Mouse (Mus musculus) liver, postnatal 0 days (tissue): Measurements from ENCODE around the gene Tifab. TPM values are rescaled to one million over a fixed set of nuclear protein-coding genes. Genes with fewer than 3 reads are reported as not detected.
"Not testable (repeated sequence)": the region's sequence is repeated elsewhere in the genome, so short reads cannot be mapped to it uniquely, and the experiment has no call there.

Experiments
- ATAC-seq: fragments of 200-750 bp; cut with Nextera tagmentation; 2 replicates; pipeline ENCODE4 v1.8.0; 2017; ENCODE audit warnings: mild to moderate bottlenecking, moderate library complexity
- DNase-seq: peaks from one replicate; pipeline ENCODE4 v3.0.0-alpha.2; 2016
- H3K27ac ChIP-seq: fragments of 300-500 bp; sonication (generic); 2 replicates; pipeline ENCODE4 v1.5.1; 2014; ENCODE audit warnings: antibody characterized with exemption, moderate library complexity, mild to moderate bottlenecking, low read depth
- H3K27me3 ChIP-seq: fragments of 300-500 bp; sonication (generic); 2 replicates; pipeline ENCODE4 v1.6.1; 2014; ENCODE audit warnings: low read length, control low read depth, mixed read lengths; ENCODE audit not compliant: insufficient read depth
- H3K36me3 ChIP-seq: fragments of 300-500 bp; sonication (generic); replicated peaks from 2 replicates; pipeline ENCODE4 v1.6.1; 2014; ENCODE audit warnings: mild to moderate bottlenecking, control low read depth, low read length, moderate library complexity, mixed read lengths; ENCODE audit not compliant: insufficient read depth
- H3K4me1 ChIP-seq: fragments of 300-500 bp; sonication (generic); 2 replicates; pipeline ENCODE4 v1.6.1; 2014; ENCODE audit warnings: antibody characterized with exemption, mild to moderate bottlenecking, control low read depth; ENCODE audit not compliant: insufficient read depth
- H3K4me2 ChIP-seq: fragments of 300-500 bp; sonication (generic); 2 replicates; pipeline ENCODE4 v1.6.1; 2014; ENCODE audit warnings: low read depth, mild to moderate bottlenecking, low read length, moderate library complexity, mixed read lengths
- H3K4me3 ChIP-seq: fragments of 300-500 bp; sonication (generic); 2 replicates; pipeline ENCODE4 v1.5.1; 2014; ENCODE audit warnings: low read depth, low read length
- H3K9ac ChIP-seq: fragments of 300-500 bp; sonication (generic); replicated peaks from 2 replicates; pipeline ENCODE4 v1.6.1; 2014; ENCODE audit warnings: mild to moderate bottlenecking, moderate library complexity
- H3K9me3 ChIP-seq: fragments of 300-500 bp; sonication (generic); 2 replicates; pipeline ENCODE4 v1.6.1; 2016; ENCODE audit warnings: mild to moderate bottlenecking, control low read depth, low read length, mixed read lengths
- CTCF ChIP-seq: sonication (generic); IDR thresholded peaks from 2 replicates; pipeline ENCODE4 v1.5.1; 2016; ENCODE audit warnings: antibody characterized with exemption, low read depth
- EP300 ChIP-seq: IDR thresholded peaks from 2 replicates; pipeline ENCODE4 v1.6.1; 2016; ENCODE audit warnings: antibody characterized with exemption, low read depth, mild to moderate bottlenecking
- WGBS: fragments of 180-500 bp; shearing (Covaris S2); extraction: QIAGEN DNeasy Blood & Tissue Kit; methylation state at CpG from one replicate; pipeline ENCODE4 v1.1.7; 2014; ENCODE audit not compliant: insufficient replicate concordance; 5-methylcytosine and 5-hydroxymethylcytosine counted together
- polyA plus RNA-seq: library from polyadenylated mRNA; unstranded; fragments of >200 nt; fragmentation: Nextera tagmentation; extraction: Ambion mirVana; gene quantifications from 2 replicates; pipeline ENCODE4 v1.2.1, GENCODE M21; 2015

Gene Tifab
- polyA plus RNA-seq, 1 experiment from 2014 or later, result 8.2 TPM

DNA sequence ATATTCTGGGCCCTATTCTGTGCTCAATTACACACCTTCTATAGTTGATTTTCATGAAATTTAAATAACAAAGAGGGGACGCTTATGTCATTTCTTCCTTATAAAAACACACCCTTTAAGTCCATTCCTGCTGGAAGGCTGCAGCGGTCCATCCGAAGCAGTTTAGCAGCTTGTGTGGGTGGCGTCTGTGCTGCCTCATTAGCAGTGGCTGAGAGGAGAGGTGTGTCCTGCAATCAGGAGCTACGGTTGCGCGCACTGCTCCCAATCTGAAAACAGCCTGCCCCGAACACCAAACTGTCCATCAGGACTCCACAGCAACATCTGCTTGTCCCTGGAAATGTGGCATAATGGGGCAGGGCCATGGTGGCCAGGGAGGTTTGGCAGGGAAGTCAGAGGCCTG lies 20.8 kb upstream of the Tifab start:
- H3K36me3 ChIP-seq, result no peaks in the 10 kb centered on the region
- DNase-seq, result no peak
- peaks cover 5% of the 10 kb centered on the region for H3K4me1 ChIP-seq
- no peak overlapping the region for H3K4me2 ChIP-seq
- 71% methylated on average over 8 of the region's 8 CpGs for WGBS
- no peak overlapping the region for H3K9ac ChIP-seq
- 0 out of 2 replicates have a peak, but pooled peaks cover 4% of the 10 kb centered on the region for H3K27me3 ChIP-seq
- TF ChIP-seq EP300 (no peak), CTCF (no peak)
- no peak overlapping the region for H3K4me3 ChIP-seq
- H3K9me3 ChIP-seq, result no peaks in the 10 kb centered on the region
- no peak overlapping the region for H3K27ac ChIP-seq
- no peak for ATAC-seq

DNA sequence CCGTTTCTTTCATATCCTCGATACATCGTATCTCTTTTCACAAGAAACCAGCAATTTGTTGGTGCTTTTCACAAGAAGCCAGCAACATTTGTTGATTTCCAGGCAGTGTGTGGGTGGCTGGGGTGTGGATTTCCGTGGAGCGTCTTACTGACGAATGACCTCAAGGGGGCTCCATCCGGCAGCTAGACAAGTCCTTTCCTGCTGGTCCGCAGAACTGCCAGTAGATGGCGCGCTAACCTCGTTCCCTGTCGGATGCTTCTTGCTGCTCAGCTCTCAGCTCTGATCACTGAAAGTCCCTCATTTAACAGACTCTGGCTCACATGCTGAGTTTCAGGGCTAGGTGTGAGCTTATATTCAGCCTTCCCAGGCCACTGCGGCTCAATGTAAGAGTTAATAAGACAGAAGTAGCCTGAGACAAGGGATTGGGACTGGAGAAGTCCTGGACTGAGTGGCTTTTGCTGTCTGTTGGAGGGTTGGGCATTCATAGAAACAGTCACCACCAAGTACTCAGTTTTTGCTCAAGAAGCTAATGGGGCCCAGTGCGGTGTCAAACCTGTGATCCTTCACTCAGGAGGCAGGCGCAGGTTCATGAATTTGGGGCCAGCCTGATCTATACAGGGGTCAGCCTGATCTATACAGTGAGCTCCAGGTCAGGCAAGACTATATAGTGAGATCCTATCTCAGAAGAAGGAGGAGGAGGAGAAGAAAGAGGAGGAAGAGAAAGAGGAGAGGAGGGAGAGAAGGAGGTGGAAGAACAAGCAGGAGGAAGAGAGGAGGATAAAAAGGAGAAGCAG lies 19.0 kb upstream of the Tifab start:
- WGBS, result 13% methylated on average over 15 of the region's 15 CpGs
- TF ChIP-seq EP300 (no peak), CTCF (peak; percentile 99)
- DNase-seq (peak; percentile 89), ATAC-seq (peak; percentile 88)
- no peaks in the 10 kb centered on the region for H3K36me3 ChIP-seq
- H3K9me3 ChIP-seq, result no peaks in the 10 kb centered on the region
- 0 out of 2 replicates have a peak, but pooled peaks cover 4% of the 10 kb centered on the region for H3K27me3 ChIP-seq
- H3K4me3 ChIP-seq, result peak overlapping the region; percentile 9; the same call in 1 of the 2 replicates
- no peak overlapping the region for H3K9ac ChIP-seq
- no peak overlapping the region for H3K27ac ChIP-seq
- peak overlapping the region; percentile 60 for H3K4me2 ChIP-seq
- H3K4me1 ChIP-seq, result peaks cover 5% of the 10 kb centered on the region

DNA sequence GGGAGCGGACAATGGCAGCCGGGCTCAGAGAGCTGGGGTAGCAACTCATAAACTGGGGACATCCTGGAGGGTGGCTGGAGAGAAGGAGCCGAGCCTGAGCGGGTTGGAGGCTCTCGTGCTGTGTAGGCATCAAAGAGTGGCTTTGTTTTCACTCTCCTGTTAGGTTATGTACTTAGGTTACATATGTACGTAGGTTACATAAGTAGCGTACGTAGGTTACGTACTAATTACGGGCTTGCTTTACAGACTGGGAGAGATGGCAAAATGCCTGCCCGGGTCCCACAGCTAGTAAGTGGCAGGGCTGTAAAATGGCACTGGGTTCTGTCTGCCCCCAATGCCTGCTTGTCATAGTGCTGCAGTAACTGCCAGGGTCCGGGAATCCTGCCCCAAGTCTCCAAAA lies 18.3 kb upstream of the Tifab start:
- WGBS, result 66% methylated on average over 12 of the region's 12 CpGs

GRCm38 (mm10) chr13:56195824-56196223 lies 17.1 kb upstream of the Tifab start:
- H3K9me3 ChIP-seq, H3K4me1 ChIP-seq, DNase-seq, ATAC-seq, H3K27me3 ChIP-seq, H3K36me3 ChIP-seq, H3K4me3 ChIP-seq, H3K27ac ChIP-seq, H3K4me2 ChIP-seq, H3K9ac ChIP-seq: not testable (repeated sequence)
- 63% methylated on average over 11 of the region's 11 CpGs for WGBS

More for the DNA sequence above, 18.3 kb upstream of the Tifab start:
- H3K36me3 ChIP-seq, result no peaks in the 10 kb centered on the region
- H3K27ac ChIP-seq, result no peak overlapping the region
- peaks cover 5% of the 10 kb centered on the region for H3K4me1 ChIP-seq
- no peaks in the 10 kb centered on the region for H3K9me3 ChIP-seq
- no peak overlapping the region for H3K9ac ChIP-seq
- 0 out of 2 replicates have a peak, but pooled peaks cover 4% of the 10 kb centered on the region for H3K27me3 ChIP-seq
- DNase-seq (no peak), ATAC-seq (peak; percentile 79)
- peak overlapping the region; percentile 60 for H3K4me2 ChIP-seq
- peak overlapping the region; percentile 9; the same call in 1 of the 2 replicates for H3K4me3 ChIP-seq
- no peak for TF ChIP-seq CTCF
- TF ChIP-seq EP300, result no peak

- H3K27ac ChIP-seq, H3K36me3 ChIP-seq, H3K9me3 ChIP-seq, H3K9ac ChIP-seq, H3K27me3 ChIP-seq, H3K4me1 ChIP-seq, ATAC-seq, H3K4me2 ChIP-seq, DNase-seq, H3K4me3 ChIP-seq: not testable (repeated sequence)
- 90% methylated on average over 11 of the region's 11 CpGs for WGBS
Measured at GRCm38 (mm10) chr13:56194181-56194580, 15.5 kb upstream of the Tifab start.

DNA sequence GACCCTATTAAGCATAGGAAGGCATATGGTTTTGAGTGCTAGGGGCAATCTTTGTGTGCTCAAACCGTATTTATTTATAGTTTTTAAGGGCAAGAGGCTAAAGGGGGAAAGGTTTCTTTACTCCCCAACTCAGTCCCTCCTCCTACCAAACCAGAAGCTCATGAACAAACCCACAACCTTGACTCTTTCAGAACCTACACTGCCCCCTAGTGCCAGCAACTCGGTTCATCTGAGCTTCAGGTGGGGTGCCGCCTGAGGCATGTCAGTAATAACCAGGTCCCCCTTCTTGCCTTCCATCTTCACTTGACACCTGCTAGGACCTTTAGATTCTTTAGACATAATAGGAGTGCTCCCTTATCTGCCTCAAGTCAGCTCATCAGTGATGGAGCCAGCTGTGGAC lies 12.5 kb upstream of the Tifab start:
- ATAC-seq (no peak), DNase-seq (peak; percentile 53)
- Histone ChIP-seq H3K27ac (no peak overlapping the region), H3K4me1 (no peaks in the 10 kb centered on the region), H3K4me2 (no peak overlapping the region), H3K4me3 (no peak overlapping the region), H3K9me3 (no peaks in the 10 kb centered on the region), H3K9ac (no peak overlapping the region), H3K36me3 (no peaks in the 10 kb centered on the region), H3K27me3 (no peaks in the 10 kb centered on the region)
- WGBS, result 12% methylated on average over 3 of the region's 3 CpGs
- TF ChIP-seq CTCF (peak; percentile 63), EP300 (no peak)
